Mouse (Mus musculus) liver, adult 2 months (tissue): ENCODE data around the gene Fgfr2.

Source experiments
- CTCF ChIP-seq: fragments of 200-500 bp; IDR thresholded peaks from 2 replicates; pipeline ENCODE4 v1.5.1; 2011; ENCODE audit warnings: low read depth, low read length, control low read depth
- POLR2A ChIP-seq: fragments of 200-500 bp; IDR thresholded peaks from 2 replicates; pipeline ENCODE4 v1.6.1; 2011; ENCODE audit warnings: low read length, control low read depth; ENCODE audit not compliant: insufficient read depth; ENCODE audit errors: extremely low read depth

GRCm38 (mm10) chr7:132815081-132815480 is 308.1 kb downstream of the Fgfr2 start:
- TF ChIP-seq CTCF (no peak), POLR2A (no peak)
